Mouse (Mus musculus): Measurements from ENCODE around the gene Hdgfl2.

Gene Hdgfl2

DNA sequence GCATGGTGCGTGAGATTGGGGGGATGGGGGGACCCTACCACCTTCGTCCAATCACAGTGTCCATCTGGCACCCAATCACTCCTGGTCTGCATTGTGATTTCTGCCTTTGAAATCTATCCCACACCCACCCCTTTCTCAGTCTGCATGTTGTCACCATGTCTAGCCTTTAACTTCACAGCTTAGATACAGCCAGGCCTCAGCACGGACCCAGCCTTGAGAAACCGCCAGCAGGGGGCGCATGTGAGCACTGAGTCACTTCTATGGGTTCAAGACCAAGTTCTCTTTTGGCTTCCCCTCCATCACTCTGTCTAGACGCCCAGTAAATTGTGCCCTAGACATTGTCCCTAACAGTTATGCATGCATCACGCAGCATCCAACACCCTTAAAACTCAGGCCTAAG lies 52.4 kb downstream of the Hdgfl2 start:
- DNase-seq (ENCODE audit: low spot score) = peak; percentile 75

DNA sequence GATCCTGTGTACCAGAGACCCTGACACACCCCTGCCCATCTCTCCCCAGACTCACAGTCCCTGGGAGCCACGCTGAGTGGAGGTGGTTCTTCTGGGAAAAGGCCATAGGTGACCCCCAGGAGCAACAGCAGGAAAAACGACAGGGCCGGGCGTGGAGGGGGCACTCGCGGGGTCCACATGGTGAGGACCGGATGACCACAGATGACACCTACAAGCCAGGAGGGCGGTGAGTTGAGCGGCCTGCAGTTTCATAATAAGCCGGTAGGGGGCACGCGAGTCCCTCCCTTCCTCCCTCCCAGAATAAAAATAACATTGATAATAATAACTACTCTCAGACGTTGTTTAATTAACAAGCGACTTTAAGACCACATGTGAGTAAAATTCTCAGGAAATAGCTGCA lies 53.2 kb downstream of the Hdgfl2 start:
- DNase-seq (ENCODE audit: low spot score) = peak; percentile 66

DNA sequence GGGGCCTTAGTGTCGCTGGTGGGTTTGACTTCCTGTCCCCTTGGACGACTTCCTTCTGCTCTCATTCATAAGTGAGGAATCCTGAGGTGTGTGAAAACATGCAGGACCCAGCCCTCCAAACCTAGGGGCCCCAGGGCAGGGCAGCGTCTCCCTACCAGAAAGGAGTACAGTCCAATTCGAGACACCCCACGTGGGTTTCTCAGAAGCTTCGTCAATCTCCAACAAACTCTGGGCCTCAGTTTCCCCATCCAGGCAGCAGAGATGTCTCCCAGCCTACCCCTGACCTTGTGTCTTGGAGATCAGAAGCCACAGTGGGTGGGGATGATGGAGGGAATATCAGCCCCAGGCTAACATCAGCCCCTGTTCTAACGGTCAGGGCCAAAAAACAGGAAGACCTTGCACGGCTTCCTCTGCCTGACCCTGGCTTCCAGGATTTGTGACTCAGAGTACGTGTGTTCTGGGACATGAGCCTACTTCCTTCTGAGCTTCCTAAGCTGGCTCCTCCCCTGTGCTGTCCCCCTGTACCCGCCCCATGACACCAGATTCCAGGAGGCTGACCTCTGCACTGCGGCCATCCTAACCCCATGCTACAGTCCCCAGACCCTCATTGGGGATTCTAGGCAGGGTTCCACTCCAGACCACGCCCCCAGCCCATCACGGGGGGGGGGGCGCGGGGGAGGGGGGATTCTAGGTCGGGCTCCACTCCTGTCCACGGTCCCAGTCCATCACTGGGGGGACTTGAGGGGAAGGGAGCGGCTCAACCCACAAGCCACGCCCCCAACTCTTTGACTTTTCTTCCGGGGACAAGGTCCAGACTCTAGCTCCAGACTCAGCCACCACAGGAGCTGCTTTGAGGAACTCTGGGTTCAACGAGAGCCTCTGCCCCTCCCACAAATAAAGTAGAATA lies 54.3 kb downstream of the Hdgfl2 start:
- DNase-seq (ENCODE audit: low spot score) = no peak

DNA sequence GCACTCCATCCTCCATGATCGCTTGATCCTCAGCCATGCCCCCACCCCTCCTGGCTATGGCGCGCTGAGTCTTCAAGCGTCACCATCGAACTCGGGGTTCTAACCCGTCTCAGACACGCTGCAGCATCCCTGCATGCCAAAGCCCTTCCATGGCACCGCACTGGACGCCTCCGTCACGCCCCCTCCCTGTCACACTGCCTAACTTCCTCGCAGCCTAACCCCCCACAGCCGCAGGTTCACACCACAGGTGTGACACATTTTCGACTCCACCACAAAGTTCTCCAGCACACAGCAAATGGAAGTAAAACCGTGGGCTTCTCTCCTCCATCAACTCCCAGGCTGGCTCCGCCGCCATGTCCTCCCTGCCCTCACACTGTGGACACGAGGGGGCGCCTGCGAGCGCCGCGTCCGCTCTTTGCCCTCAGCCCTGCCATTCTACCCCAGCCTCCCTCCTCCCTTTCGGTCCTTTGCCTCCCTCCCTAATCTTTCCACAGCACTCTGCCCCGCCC lies 55.1 kb downstream of the Hdgfl2 start:
- peak; percentile 62 for DNase-seq (ENCODE audit: low spot score)

DNA sequence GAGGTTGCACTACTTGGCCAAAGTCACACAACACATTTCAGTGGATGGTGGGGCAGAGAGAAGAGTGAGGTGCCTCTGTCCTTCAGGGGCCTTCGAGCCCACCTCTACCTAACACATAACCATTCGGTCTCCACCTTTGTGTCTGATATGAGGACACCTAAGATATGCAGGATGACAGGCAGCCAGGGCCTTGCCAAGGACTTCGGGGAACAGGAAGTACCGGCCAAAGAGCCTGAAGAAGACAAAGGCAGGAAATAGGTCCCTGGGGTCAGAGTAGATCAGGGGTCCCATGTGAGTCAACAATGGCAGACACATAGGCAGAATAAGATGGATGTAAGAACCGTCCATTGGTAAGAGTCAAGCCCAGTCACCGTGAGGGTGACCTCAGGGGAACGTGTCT lies 57.1 kb downstream of the Hdgfl2 start:
- no peak for DNase-seq (ENCODE audit: low spot score)

DNA sequence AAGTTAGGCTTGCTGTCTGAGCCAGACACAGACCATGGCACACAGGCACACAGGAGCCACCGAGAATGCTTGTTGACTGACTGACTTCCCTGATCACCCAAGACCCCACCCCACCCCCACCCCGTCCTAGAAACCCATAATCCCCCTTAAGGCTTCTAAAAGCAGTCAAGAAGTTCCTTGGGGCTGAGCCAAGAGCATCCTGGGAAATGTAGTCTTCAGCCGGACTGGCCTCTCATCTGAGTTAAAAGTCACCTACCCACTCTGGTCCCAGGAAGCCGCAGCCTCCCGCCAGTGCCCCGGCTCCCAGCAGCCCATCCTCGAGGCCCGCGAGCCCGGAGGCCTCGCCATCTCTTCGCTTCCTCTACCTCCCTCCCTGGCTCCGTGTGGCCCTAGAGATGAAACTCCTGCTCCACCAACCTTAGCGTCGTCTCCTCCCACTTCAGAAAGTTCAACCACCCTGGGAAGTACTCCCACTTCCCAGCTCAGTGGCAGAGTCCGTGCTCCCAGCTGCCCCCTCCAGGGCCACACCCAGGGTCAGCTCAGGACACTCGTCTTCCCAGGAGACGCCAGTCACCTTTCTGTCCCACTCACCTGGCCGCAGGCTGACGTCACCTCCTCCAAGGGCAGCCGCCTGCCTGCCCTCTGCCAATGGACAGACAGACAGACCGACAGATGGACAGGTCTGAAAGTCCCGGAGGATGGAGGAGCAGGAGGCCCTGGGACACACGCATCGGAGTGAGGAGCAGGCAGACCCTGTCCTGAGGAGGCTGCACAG lies 58.6 kb downstream of the Hdgfl2 start:
- DNase-seq (ENCODE audit: low spot score) = no peak

DNA sequence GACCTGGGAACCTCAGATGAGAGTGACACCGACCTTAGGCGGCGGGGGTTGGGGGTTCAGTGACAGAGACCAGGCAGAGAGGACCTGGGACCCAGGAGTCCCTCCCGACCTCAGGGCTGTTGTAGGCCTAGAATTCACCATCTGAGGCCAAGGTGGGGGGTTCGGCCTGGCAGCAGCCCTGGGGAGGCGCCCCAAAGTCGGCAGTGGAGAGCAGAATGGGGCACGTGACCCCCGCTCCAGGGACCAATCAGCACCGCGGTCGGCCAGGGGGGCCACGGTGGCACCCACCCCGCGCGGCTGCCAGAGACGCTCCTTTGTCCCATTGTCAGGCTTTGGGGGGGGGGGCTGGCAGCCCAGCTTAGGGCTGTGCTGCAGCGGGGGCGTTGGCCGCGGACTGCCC lies 59.9 kb downstream of the Hdgfl2 start:
- DNase-seq (ENCODE audit: low spot score) = peak; percentile 53

DNA sequence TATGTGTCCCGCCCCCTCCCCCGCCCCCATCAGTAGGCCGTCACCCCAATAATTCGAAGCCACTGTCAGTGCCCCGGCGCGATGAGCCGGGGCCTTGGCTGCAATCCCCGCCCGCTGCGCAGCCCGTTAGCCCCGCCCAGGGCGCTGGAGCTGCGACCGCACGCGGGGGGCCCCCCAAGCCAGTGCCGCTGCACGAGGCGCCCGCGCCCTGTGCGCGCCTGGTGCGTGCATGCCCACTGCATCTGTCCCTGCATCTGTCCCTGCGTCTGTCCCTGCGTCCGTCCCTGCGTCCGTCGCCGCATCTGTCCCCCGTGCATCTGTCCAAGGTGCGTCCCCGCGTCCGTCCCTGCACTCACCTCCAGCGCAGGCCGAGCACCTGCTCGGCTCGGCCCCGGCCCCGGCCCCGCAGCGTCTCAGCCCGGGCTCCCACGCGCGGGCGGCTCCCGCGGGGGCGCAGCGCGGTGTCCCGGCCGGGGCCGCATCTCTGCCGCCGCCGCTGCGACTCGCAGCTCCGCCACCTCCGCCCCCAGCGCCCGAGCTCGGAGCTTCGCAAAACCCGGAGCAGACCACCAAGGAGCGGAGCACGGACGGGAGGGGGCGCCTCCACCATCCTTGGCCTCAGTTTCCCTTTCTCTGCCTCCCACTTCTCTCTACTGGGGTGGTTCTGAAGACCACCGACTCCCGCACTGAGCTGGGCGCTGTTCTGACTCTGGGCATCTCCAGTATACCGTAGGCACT lies 60.6 kb downstream of the Hdgfl2 start, which contains the start of gene Sema6b:
Gene Sema6b, minus strand, starts transcription at position 486 of the 738 bp plus-strand sequence.
- DNase-seq (ENCODE audit: low spot score) = peak; percentile 68

DNA sequence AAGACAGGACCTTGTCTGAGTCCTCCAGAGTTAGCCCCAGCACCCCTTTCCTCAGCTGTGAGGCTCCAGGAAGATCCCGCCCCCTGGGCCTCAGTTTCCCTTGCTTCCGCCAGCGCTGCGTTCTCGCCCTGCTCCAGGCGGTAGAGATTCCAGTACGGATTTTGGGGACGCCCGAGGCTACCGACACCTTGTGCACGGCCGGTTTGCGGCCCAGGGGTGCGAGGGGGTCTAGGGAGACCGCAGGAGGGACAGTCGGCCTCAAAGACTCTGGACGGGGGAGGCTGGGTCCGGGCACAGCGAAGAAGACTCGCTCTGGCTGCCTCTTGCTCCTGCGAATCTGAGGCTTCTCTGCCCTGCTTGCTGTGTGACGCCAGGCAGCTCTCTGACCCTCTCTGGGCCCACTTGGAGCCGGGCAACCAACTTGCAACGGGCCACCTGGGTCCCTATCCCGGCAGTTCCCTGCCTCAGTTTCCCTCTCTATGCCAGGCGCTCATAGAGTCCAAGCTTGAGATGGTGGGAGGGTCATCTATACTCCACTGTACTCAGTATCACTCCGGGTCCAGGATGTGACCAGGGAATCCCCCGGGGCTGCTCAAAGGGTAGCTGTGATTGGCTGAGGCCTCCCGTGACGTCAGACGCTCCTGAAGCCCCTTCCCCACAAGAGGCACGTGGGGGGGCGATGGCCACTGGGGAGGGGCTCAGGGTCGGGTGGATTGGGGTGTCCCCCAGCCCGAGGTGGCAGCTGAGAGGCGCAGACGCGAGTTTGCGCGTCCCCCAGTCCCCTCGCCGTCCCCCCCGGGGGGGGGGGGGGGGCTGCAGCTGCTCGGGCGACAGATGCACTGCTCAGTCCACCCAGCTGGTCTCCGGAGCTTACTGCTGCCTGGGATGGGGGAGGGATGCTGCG lies 62.5 kb downstream of the Hdgfl2 start:
- peak; percentile 63 for DNase-seq (ENCODE audit: low spot score)

DNA sequence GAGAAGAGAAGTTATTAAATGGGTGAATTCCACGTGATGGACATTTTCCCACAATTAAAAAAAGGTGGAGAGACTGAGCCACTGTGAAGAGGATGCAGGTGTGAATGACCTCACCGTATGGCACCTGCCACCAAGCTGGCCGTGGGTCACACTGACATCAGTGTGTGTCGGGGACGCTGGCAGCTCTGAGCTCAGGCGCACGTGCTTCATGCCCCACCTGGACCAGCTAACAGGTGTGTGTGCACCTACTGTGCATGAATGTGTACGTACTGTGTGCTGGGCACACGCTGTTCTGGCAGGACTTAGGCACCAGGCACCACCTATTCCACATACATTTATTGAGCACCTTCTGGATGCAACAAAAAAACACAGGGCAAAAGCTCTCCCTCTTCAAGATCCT lies 65.1 kb downstream of the Hdgfl2 start:
- no peak for DNase-seq (ENCODE audit: low spot score)

DNA sequence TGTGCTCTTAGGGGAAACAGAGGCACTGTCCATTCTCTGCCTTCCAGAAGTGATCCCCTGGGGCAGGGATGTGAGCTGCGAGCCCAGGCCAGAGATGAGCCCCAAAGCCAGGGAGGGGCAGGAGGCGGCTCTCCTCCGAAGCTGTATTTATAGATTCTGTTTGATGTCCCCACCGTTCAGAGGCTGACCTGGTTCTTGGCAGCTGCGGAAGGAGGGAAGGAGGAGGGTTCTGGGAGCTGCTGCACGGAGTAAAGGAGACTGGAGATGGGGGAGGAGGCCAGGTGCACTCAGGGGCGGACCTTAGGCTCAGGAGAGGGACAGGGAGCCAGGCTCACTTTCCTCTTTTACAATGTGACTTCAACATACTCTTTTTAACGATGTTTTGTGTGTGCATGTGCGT lies 66.7 kb downstream of the Hdgfl2 start:
- DNase-seq (ENCODE audit: low spot score) = no peak

DNA sequence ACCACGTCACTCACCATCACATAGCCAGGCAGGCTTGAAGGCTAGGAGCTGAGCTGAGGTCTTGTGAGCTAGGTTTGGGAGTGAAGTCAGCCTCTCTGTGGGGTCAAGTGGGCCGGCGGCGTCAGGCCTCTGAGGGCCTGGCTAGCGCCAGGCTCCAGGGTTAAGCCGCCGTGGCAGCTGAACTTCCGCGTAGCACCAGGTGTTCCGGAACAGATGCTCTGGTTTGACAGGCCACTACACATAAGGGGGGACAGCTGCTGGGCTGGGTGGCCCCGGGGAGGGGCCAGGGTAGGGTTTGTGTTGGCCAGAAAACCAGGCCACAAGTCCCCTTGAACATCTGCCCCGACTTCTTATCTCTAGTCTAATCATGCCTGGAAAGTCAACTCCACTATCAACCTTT lies 68.0 kb downstream of the Hdgfl2 start:
- no peak for DNase-seq (ENCODE audit: low spot score)

DNA sequence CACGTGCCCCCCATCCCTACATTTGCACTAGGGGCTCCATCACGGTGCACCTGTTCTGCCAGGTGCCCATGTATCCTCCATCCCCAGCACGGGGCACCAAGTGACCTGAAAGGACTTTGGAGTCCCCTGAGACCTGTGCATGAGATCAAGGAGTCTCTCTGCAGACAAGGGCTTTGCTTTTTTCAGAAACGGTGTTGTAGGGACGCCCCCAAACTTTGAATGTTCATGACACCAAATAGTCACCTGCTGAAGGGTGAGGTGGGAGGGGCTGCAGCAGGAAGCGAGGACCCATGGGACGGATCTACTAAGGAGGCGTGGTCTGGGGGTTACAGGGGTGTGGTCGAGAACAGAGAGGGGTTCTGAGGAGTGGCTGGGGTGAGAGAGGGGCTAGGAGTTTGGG lies 68.8 kb downstream of the Hdgfl2 start:
- no peak for DNase-seq (ENCODE audit: low spot score)

DNA sequence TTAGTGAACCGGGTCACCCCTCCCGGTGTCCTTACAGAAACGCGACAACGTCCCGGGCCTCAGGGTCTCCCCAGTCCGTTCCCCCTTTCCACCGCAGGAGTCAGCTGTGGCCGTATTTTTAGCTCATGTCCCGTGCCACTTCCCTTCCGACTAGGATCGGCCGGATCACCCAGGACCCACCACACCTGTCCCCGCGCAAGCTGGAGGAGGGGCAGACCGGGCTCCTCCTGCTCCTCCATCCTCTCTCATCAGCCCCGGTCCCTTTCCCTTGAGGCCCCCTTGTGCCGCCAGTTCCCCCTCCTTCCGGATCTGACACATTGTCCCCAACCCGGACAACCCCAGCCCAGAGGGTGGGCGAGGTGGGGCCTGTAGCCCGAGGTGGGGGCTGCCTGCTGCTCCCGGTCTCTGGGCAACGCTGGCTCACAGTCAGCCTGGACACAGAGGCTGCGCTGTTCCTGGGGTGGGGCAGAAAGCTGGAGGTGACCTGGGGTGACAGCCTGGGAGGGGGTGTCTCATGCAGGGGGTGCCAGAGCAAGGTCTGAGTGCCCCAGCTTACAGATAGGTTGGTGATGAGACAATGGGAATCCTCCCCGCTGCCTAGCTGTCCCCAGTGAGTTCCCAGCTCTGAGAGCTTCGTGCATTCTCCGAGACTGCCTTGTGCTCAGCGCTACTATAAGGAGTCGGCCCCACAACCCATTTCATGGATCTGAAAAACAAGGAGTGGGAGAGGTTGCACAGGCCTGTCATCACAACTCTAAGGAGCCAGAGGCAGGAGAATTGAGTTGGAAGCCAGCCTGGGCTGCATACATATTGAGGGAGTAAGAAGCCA lies 69.6 kb downstream of the Hdgfl2 start:
- DNase-seq (ENCODE audit: low spot score) = no peak

DNA sequence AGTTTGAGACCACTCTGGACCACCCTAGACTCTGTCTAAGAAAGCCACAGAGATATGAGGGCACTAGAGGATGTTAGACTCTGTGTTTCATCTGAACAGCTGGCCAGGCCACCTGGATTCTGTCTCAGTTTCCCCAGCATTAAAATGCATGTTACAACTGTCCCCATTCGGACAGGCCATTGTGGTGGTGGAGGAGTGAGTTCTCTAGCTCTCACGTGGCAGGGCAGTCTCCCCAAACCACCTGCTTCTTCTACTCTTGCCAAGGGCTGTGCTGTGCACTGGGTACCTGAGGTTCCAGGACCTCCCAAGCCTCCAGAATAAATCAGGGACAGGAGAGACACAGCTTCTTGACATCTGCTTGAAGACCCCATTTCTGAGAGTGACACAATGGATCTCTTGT lies 70.5 kb downstream of the Hdgfl2 start:
- no peak for DNase-seq (ENCODE audit: low spot score)

All from layer of hippocampus, adult 11-12 months (tissue).